Mouse (Mus musculus) neural tube, embryonic 12.5 days (tissue): ENCODE data around the gene Coil. TPM values are rescaled to one million over a fixed set of nuclear protein-coding genes. Genes with fewer than 3 reads are reported as not detected.

Experiments
- ATAC-seq: fragments of 200-750 bp; cut with Nextera tagmentation; 2 replicates; pipeline ENCODE4 v1.8.0; 2017; ENCODE audit warnings: low read depth, mild to moderate bottlenecking, moderate TSS enrichment, moderate library complexity; ENCODE audit not compliant: low FRiP score
- H3K27ac ChIP-seq: fragments of 300-500 bp; sonication (generic); 2 replicates; pipeline ENCODE4 v1.5.1; 2016
- H3K27me3 ChIP-seq: fragments of 300-500 bp; sonication (generic); replicated peaks from 2 replicates; pipeline ENCODE4 v1.6.1; 2016; ENCODE audit warnings: mild to moderate bottlenecking
- H3K36me3 ChIP-seq: fragments of 300-500 bp; sonication (generic); 2 replicates; pipeline ENCODE4 v1.6.1; 2016; ENCODE audit warnings: mild to moderate bottlenecking
- H3K4me1 ChIP-seq: fragments of 300-500 bp; sonication (generic); 2 replicates; pipeline ENCODE4 v1.6.1; 2016
- H3K4me2 ChIP-seq: fragments of 300-500 bp; sonication (generic); replicated peaks from 2 replicates; pipeline ENCODE4 v1.6.1; 2016; ENCODE audit warnings: mild to moderate bottlenecking
- H3K4me3 ChIP-seq: fragments of 300-500 bp; sonication (generic); 2 replicates; pipeline ENCODE4 v1.5.1; 2016
- H3K9ac ChIP-seq: fragments of 300-500 bp; sonication (generic); 2 replicates; pipeline ENCODE4 v1.6.1; 2016; ENCODE audit warnings: mild to moderate bottlenecking
- H3K9me3 ChIP-seq: fragments of 300-500 bp; sonication (generic); 2 replicates; pipeline ENCODE4 v1.6.1; 2016; ENCODE audit warnings: mild to moderate bottlenecking
- WGBS: fragments of 180-500 bp; shearing (Covaris S2); methylation state at CpG from one replicate; pipeline ENCODE4 v1.1.7; 2016; 5-methylcytosine and 5-hydroxymethylcytosine counted together
- polyA plus RNA-seq: library from polyadenylated mRNA; unstranded; fragments of >200 nt; fragmentation: Nextera tagmentation; extraction: Ambion mirVana; gene quantifications from 2 replicates; pipeline ENCODE4 v1.2.1, GENCODE M21; 2016

The Coil gene
- polyA plus RNA-seq, 1 experiment from 2014 or later = 33.3 TPM

GRCm38 (mm10) chr11:88949802-88950639 lies 20.0 kb upstream of the Coil start:
- no peak overlapping the region for H3K9ac ChIP-seq
- peaks cover 12% of the 10 kb centered on the region; the same call in 1 of the 2 replicates for H3K36me3 ChIP-seq
- no peak overlapping the region for H3K27ac ChIP-seq
- H3K4me1 ChIP-seq = no peaks in the 10 kb centered on the region
- H3K9me3 ChIP-seq = no peaks in the 10 kb centered on the region
- WGBS = 93% methylated on average over 8 of the region's 8 CpGs
- H3K4me3 ChIP-seq = no peak overlapping the region
- no peaks in the 10 kb centered on the region for H3K27me3 ChIP-seq
- H3K4me2 ChIP-seq = no peak overlapping the region
- no peak for ATAC-seq

- H3K9ac ChIP-seq = no peak overlapping the region
Observed at GRCm38 (mm10) chr11:88950640-88951250, 19.3 kb upstream of the Coil start.

GRCm38 (mm10) chr11:88951576-88951975 lies 18.5 kb upstream of the Coil start:
- Histone ChIP-seq H3K9me3 (no peaks in the 10 kb centered on the region), H3K27me3 (no peaks in the 10 kb centered on the region), H3K9ac (no peak overlapping the region), H3K36me3 (peaks cover 4% of the 10 kb centered on the region; the same call in 1 of the 2 replicates), H3K27ac (no peak overlapping the region), H3K4me1 (no peaks in the 10 kb centered on the region), H3K4me2 (no peak overlapping the region), H3K4me3 (no peak overlapping the region)
- ATAC-seq = no peak
- 96% methylated on average over 2 of the region's 2 CpGs for WGBS

More at GRCm38 (mm10) chr11:88950640-88951250, 19.3 kb upstream of the Coil start:
- no peaks in the 10 kb centered on the region for H3K27me3 ChIP-seq
- peaks cover 7% of the 10 kb centered on the region; the same call in 1 of the 2 replicates for H3K36me3 ChIP-seq
- no peaks in the 10 kb centered on the region for H3K9me3 ChIP-seq
- no peak overlapping the region for H3K4me3 ChIP-seq
- H3K27ac ChIP-seq = no peak overlapping the region
- H3K4me1 ChIP-seq = no peaks in the 10 kb centered on the region
- no peak overlapping the region for H3K4me2 ChIP-seq
- 92% methylated on average over 13 of the region's 13 CpGs for WGBS
- ATAC-seq = no peak

GRCm38 (mm10) chr11:88952117-88952516 lies 17.9 kb upstream of the Coil start:
- H3K27me3 ChIP-seq = no peaks in the 10 kb centered on the region
- H3K4me1 ChIP-seq = no peaks in the 10 kb centered on the region
- H3K27ac ChIP-seq = no peak overlapping the region
- no peak overlapping the region for H3K4me2 ChIP-seq
- H3K9ac ChIP-seq = no peak overlapping the region
- 95% methylated on average over 5 of the region's 5 CpGs for WGBS
- no peak overlapping the region for H3K4me3 ChIP-seq
- H3K9me3 ChIP-seq = no peaks in the 10 kb centered on the region
- ATAC-seq = no peak
- H3K36me3 ChIP-seq = no peaks in the 10 kb centered on the region; the same call in 1 of the 2 replicates

- H3K27ac ChIP-seq = no peak overlapping the region
- WGBS = 94% methylated on average over 3 of the region's 3 CpGs
- no peak overlapping the region for H3K4me3 ChIP-seq
- no peaks in the 10 kb centered on the region for H3K27me3 ChIP-seq
- H3K4me2 ChIP-seq = no peak overlapping the region
- no peaks in the 10 kb centered on the region for H3K9me3 ChIP-seq
- H3K4me1 ChIP-seq = no peaks in the 10 kb centered on the region
- no peak overlapping the region for H3K9ac ChIP-seq
- no peaks in the 10 kb centered on the region; the same call in 1 of the 2 replicates for H3K36me3 ChIP-seq
- ATAC-seq = no peak
Observed at GRCm38 (mm10) chr11:88953582-88953981, 16.5 kb upstream of the Coil start.

GRCm38 (mm10) chr11:88954803-88955202 lies 15.2 kb upstream of the Coil start:
- peak overlapping the region; percentile 41 for H3K4me3 ChIP-seq
- H3K27ac ChIP-seq = no peak overlapping the region
- H3K4me1 ChIP-seq = no peaks in the 10 kb centered on the region
- H3K27me3 ChIP-seq = no peaks in the 10 kb centered on the region
- H3K9me3 ChIP-seq = no peaks in the 10 kb centered on the region
- H3K4me2 ChIP-seq = peak overlapping the region; percentile 61
- WGBS = under 1% methylated on average over 4 of the region's 4 CpGs
- no peaks in the 10 kb centered on the region; the same call in 1 of the 2 replicates for H3K36me3 ChIP-seq
- ATAC-seq = 0 out of 2 replicates have a peak, but pooled peaks have one; percentile 61
- H3K9ac ChIP-seq = peak overlapping the region; percentile 44; the same call in 1 of the 2 replicates

GRCm38 (mm10) chr11:88955217-88955969 lies 14.7 kb upstream of the Coil start, which contains the start of gene Scpep1:
Gene Scpep1 (minus strand): TSS chr11:88955465.
- Histone ChIP-seq H3K4me3 (peak within 1 kb of the TSS; percentile 41), H3K36me3 (no peaks in the 10 kb centered on the region; the same call in 1 of the 2 replicates), H3K4me2 (peak within 1 kb of the TSS; percentile 61), H3K27ac (no peak within 1 kb of the TSS), H3K4me1 (no peaks in the 10 kb centered on the region), H3K27me3 (no peaks in the 10 kb centered on the region), H3K9me3 (no peaks in the 10 kb centered on the region), H3K9ac (peak within 1 kb of the TSS; percentile 44; the same call in 1 of the 2 replicates)
- WGBS = 5% methylated on average over 34 of the region's 34 CpGs
- ATAC-seq = peak; percentile 95

- H3K4me3 ChIP-seq = no peak overlapping the region
- no peaks in the 10 kb centered on the region for H3K36me3 ChIP-seq
- H3K27ac ChIP-seq = no peak overlapping the region
- 81% methylated on average over 3 of the region's 3 CpGs for WGBS
- no peak for ATAC-seq
- no peak overlapping the region for H3K4me2 ChIP-seq
- H3K9me3 ChIP-seq = no peaks in the 10 kb centered on the region
- no peaks in the 10 kb centered on the region for H3K27me3 ChIP-seq
- H3K4me1 ChIP-seq = no peaks in the 10 kb centered on the region
- no peak overlapping the region for H3K9ac ChIP-seq
Observed at GRCm38 (mm10) chr11:88958851-88959250, 11.2 kb upstream of the Coil start.

GRCm38 (mm10) chr11:88966881-88967361 lies 3.1 kb upstream of the Coil start, which contains the start of gene Elobl:
Gene Elobl (minus strand): TSS chr11:88966931.
- H3K4me3 ChIP-seq = no peak within 1 kb of the TSS
- H3K36me3 ChIP-seq = no peaks in the 10 kb centered on the region
- no peaks in the 10 kb centered on the region for H3K9me3 ChIP-seq
- H3K9ac ChIP-seq = no peak within 1 kb of the TSS
- H3K27ac ChIP-seq = no peak within 1 kb of the TSS
- WGBS = 98% methylated on average over 2 of the region's 3 CpGs
- ATAC-seq = no peak
- H3K4me2 ChIP-seq = no peak within 1 kb of the TSS
- no peaks in the 10 kb centered on the region for H3K27me3 ChIP-seq
- H3K4me1 ChIP-seq = no peaks in the 10 kb centered on the region

GRCm38 (mm10) chr11:88973776-88974701 lies 4.0 kb downstream of the Coil start:
- H3K9ac ChIP-seq = peak overlapping the region; percentile 82
- H3K27me3 ChIP-seq = no peaks in the 10 kb centered on the region
- peak overlapping the region; percentile 81 for H3K4me2 ChIP-seq
- peak overlapping the region; percentile 38; the same call in 1 of the 2 replicates for H3K27ac ChIP-seq
- peak overlapping the region; percentile 71 for H3K4me3 ChIP-seq
- 0 out of 2 replicates have a peak, but pooled peaks cover 5% of the 10 kb centered on the region for H3K4me1 ChIP-seq
- no peaks in the 10 kb centered on the region for H3K36me3 ChIP-seq
- WGBS = 2% methylated on average over 57 of the region's 62 CpGs
- no peaks in the 10 kb centered on the region for H3K9me3 ChIP-seq
- peak; percentile 82 for ATAC-seq

GRCm38 (mm10) chr11:88976320-88976719 lies 6.3 kb downstream of the Coil start:
- H3K9me3 ChIP-seq = no peaks in the 10 kb centered on the region
- WGBS = 88% methylated on average over 2 of the region's 2 CpGs
- H3K27ac ChIP-seq = no peak overlapping the region
- no peak for ATAC-seq
- 0 out of 2 replicates have a peak, but pooled peaks cover 5% of the 10 kb centered on the region for H3K36me3 ChIP-seq
- H3K4me2 ChIP-seq = no peak overlapping the region
- no peak overlapping the region for H3K9ac ChIP-seq
- 0 out of 2 replicates have a peak, but pooled peaks cover 5% of the 10 kb centered on the region for H3K4me1 ChIP-seq
- no peaks in the 10 kb centered on the region for H3K27me3 ChIP-seq
- H3K4me3 ChIP-seq = no peak overlapping the region
